9 mouse cellular contexts compared by ENCODE assay signal in genomic region chr4:57901210-57901609, GRCm38 (mm10). TPM values are rescaled to one million over a fixed set of nuclear protein-coding genes. Genes with fewer than 3 reads are reported as not detected.
DNase-seq lines count a peak whose midpoint lies in the region; ATAC-seq and TF ChIP-seq lines count a peak whose summit lies in the region.
"Had no signal": no experiment of that assay in that cellular context is flagged by ENCODE, and none has a peak within 500 bp of the region (broad histone marks: within the 10 kb centered on the region; RNA-seq: fewer than 3 reads in every experiment).

No protein-coding gene starts in this region.

- TF ChIP-seq EP300 in heart, postnatal 0 days (IDR thresholded peaks at IDR 0.05; ENCODE audit: low read depth) = no peak

- H3K27me3 ChIP-seq in heart, postnatal 0 days (ENCODE audit: control insufficient read depth, insufficient read depth, low read length) = no peaks in the 10 kb centered on the region
- peaks cover 3% of the 10 kb centered on the region; the same call in 1 of the 2 replicates for H3K27me3 ChIP-seq in heart, embryonic 10.5 days (ENCODE audit: insufficient read depth, poor library complexity, severe bottlenecking)
- no peaks in the 10 kb centered on the region for H3K27me3 ChIP-seq in Patski
- H3K27me3 ChIP-seq in embryonic facial prominence, embryonic 11.5 days (ENCODE audit: control insufficient read depth, insufficient read depth, low read length) = no peaks in the 10 kb centered on the region
- no peaks in the 10 kb centered on the region for H3K27me3 ChIP-seq in kidney, embryonic 16.5 days (ENCODE audit: insufficient read depth, low read length)
- H3K27me3 ChIP-seq in midbrain, embryonic 13.5 days = no peaks in the 10 kb centered on the region
- H3K27me3 ChIP-seq: stomach, embryonic 15.5 days had no signal

- no peak overlapping the region for H3K9ac ChIP-seq in heart, postnatal 0 days (replicated peaks; ENCODE audit: low read depth, low read length)
- H3K9ac ChIP-seq in embryonic facial prominence, embryonic 11.5 days (replicated peaks; ENCODE audit: low read length) = no peak overlapping the region
- no peak overlapping the region for H3K9ac ChIP-seq in kidney, embryonic 16.5 days (replicated peaks; ENCODE audit: low read length)
- no peak overlapping the region for H3K9ac ChIP-seq in midbrain, embryonic 13.5 days (replicated peaks)
- H3K9ac ChIP-seq: stomach, embryonic 15.5 days had no signal

- H3K4me2 ChIP-seq in heart, postnatal 0 days (ENCODE audit: low read depth, low read length) = no peak overlapping the region
- H3K4me2 ChIP-seq in embryonic facial prominence, embryonic 11.5 days (ENCODE audit: low read depth, low read length) = no peak overlapping the region
- H3K4me2 ChIP-seq in kidney, embryonic 16.5 days (replicated peaks; ENCODE audit: low read depth, low read length) = no peak overlapping the region
- H3K4me2 ChIP-seq in midbrain, embryonic 13.5 days (replicated peaks) = no peak overlapping the region
- H3K4me2 ChIP-seq: stomach, embryonic 15.5 days had no signal

- H3K36me3 ChIP-seq in heart, postnatal 0 days (replicated peaks; ENCODE audit: control insufficient read depth, insufficient read depth, low read length) = peaks cover 10% of the 10 kb centered on the region
- peaks cover 17% of the 10 kb centered on the region for H3K36me3 ChIP-seq in heart, embryonic 10.5 days
- no peaks in the 10 kb centered on the region for H3K36me3 ChIP-seq in embryonic facial prominence, embryonic 11.5 days (replicated peaks; ENCODE audit: control insufficient read depth, insufficient read depth, low read depth, low read length)
- no peaks in the 10 kb centered on the region for H3K36me3 ChIP-seq in kidney, embryonic 16.5 days (ENCODE audit: insufficient read depth, low read length)
- no peaks in the 10 kb centered on the region for H3K36me3 ChIP-seq in midbrain, embryonic 13.5 days
- H3K36me3 ChIP-seq: stomach, embryonic 15.5 days had no signal

- no peak overlapping the region for H3K4me3 ChIP-seq in heart, postnatal 0 days (ENCODE audit: low read depth, low read length)
- no peak overlapping the region for H3K4me3 ChIP-seq in heart, embryonic 10.5 days
- no peak overlapping the region for H3K4me3 ChIP-seq in embryonic facial prominence, embryonic 11.5 days (ENCODE audit: low read depth, low read length)
- H3K4me3 ChIP-seq in kidney, embryonic 16.5 days (ENCODE audit: low read length) = no peak overlapping the region
- H3K4me3 ChIP-seq in midbrain, embryonic 13.5 days (replicated peaks) = no peak overlapping the region
- H3K4me3 ChIP-seq: stomach, embryonic 15.5 days had no signal

- in situ Hi-C loops in Patski (cut with MboI; ENCODE audit: low pct_unique_long_range_greater_than_20kb) = loop anchor here (5.0 to 25.0 kb wide), 3 partner anchors 229 to 536 kb away; no protein-coding TSS in a partner anchor

- H3K27ac ChIP-seq in heart, postnatal 0 days (ENCODE audit: low read depth) = no peak overlapping the region
- no peak overlapping the region for H3K27ac ChIP-seq in heart, embryonic 10.5 days
- H3K27ac ChIP-seq in embryonic facial prominence, embryonic 11.5 days (replicated peaks; ENCODE audit: low read depth, low read length) = no peak overlapping the region
- H3K27ac ChIP-seq in kidney, embryonic 16.5 days (ENCODE audit: low read length) = no peak overlapping the region
- no peak overlapping the region for H3K27ac ChIP-seq in midbrain, embryonic 13.5 days
- H3K27ac ChIP-seq: stomach, embryonic 15.5 days had no signal

- DNase-seq in heart, postnatal 0 days (ENCODE audit: low spot score) = no peak
- DNase-seq in heart, embryonic 10.5 days (ENCODE audit: low spot score) = no peak
- DNase-seq in 416B (ENCODE audit: low read depth) = peak; percentile 51
- no peak for DNase-seq in Patski (ENCODE audit: low read depth, low spot score)
- DNase-seq in embryonic facial prominence, embryonic 11.5 days (ENCODE audit: low spot score) = peak; percentile 67

- no peaks in the 10 kb centered on the region for H3K4me1 ChIP-seq in heart, postnatal 0 days (ENCODE audit: control insufficient read depth, insufficient read depth)
- H3K4me1 ChIP-seq in heart, embryonic 10.5 days = peaks cover 9% of the 10 kb centered on the region; the same call in 1 of the 2 replicates
- peaks cover 3% of the 10 kb centered on the region for H3K4me1 ChIP-seq in embryonic facial prominence, embryonic 11.5 days (ENCODE audit: control insufficient read depth, insufficient read depth, low read length)
- peaks cover 6% of the 10 kb centered on the region for H3K4me1 ChIP-seq in kidney, embryonic 16.5 days (ENCODE audit: insufficient read depth, low read length)
- H3K4me1 ChIP-seq in midbrain, embryonic 13.5 days (replicated peaks) = 0 out of 2 replicates have a peak, but pooled peaks cover 5% of the 10 kb centered on the region
- H3K4me1 ChIP-seq: stomach, embryonic 15.5 days had no signal

- TF ChIP-seq CTCF in heart, postnatal 0 days (IDR thresholded peaks at IDR 0.05; ENCODE audit: low read depth) = peak; percentile 66
- TF ChIP-seq CTCF in Patski (IDR thresholded peaks at IDR 0.05) = peak; percentile 68

- peak; percentile 33; the same call in 1 of the 2 replicates for ATAC-seq in heart, postnatal 0 days (ENCODE audit: insufficient read depth, low read depth)
- ATAC-seq in Patski = no peak
- ATAC-seq in embryonic facial prominence, embryonic 11.5 days (replicated peaks; ENCODE audit: insufficient number of reproducible peaks, low FRiP score, low TSS enrichment, low read depth) = no peak
- 0 out of 2 replicates have a peak, but pooled peaks have one; percentile 39 for ATAC-seq in kidney, embryonic 16.5 days (ENCODE audit: low FRiP score, low TSS enrichment)
- ATAC-seq in midbrain, embryonic 13.5 days = peak; percentile 59; the same call in 1 of the 2 replicates
- no peak for ATAC-seq in monocyte, adult 5-6 weeks (replicated peaks; ENCODE audit: insufficient number of reproducible peaks, low FRiP score, low TSS enrichment, poor library complexity, severe bottlenecking)

- CTCF ChIA-PET in Patski (lab: Charles Lee) = interaction anchor here (0.7 to 4.1 kb wide), 6 partner anchors 13 to 352 kb away, joined by 3 to 23 read pairs (median 4); partner anchors contain the start of gene D630039A03Rik

- WGBS in heart, postnatal 0 days = 16% methylated on average over 4 of the region's 4 CpGs
- WGBS in heart, embryonic 10.5 days = 20% methylated on average over 4 of the region's 4 CpGs
- WGBS in embryonic facial prominence, embryonic 11.5 days = 14% methylated on average over 4 of the region's 4 CpGs
- 3% methylated on average over 4 of the region's 4 CpGs for WGBS in kidney, embryonic 16.5 days
- 10% methylated on average over 4 of the region's 4 CpGs for WGBS in midbrain, embryonic 13.5 days

- POLR2A ChIA-PET in Patski (lab: Charles Lee) = interaction anchor here (0.6 kb wide), 1 partner anchor 69 kb away, joined by 3 read pairs; no protein-coding TSS in a partner anchor

- H3K9me3 ChIP-seq in heart, postnatal 0 days (replicated peaks; ENCODE audit: control insufficient read depth, low read length) = no peaks in the 10 kb centered on the region
- no peaks in the 10 kb centered on the region for H3K9me3 ChIP-seq in heart, embryonic 10.5 days
- H3K9me3 ChIP-seq in embryonic facial prominence, embryonic 11.5 days (replicated peaks; ENCODE audit: control insufficient read depth, low read length) = no peaks in the 10 kb centered on the region
- H3K9me3 ChIP-seq in kidney, embryonic 16.5 days (ENCODE audit: low read length) = no peaks in the 10 kb centered on the region
- no peaks in the 10 kb centered on the region for H3K9me3 ChIP-seq in midbrain, embryonic 13.5 days
- H3K9me3 ChIP-seq: stomach, embryonic 15.5 days had no signal

RNA-seq across cellular contexts. Expression of gene D630039A03Rik, which starts 14.9 kb away (rescaled TPM):
- not detected in 2 replicates for total RNA-seq in heart, postnatal 0 days (2014; rRNA removed; ENCODE audit: low replicate concordance)
- 0.08 and 0.10 TPM in 2 replicates for polyA plus RNA-seq in heart, postnatal 0 days (2015; fragmentation: Nextera tagmentation; extraction: Ambion mirVana)
- polyA plus RNA-seq in heart, embryonic 10.5 days (2016; fragmentation: Nextera tagmentation; extraction: Ambion mirVana) = 0.05 and 0.28 TPM in 2 replicates
- polyA plus RNA-seq in Patski (2021) = 0.04 TPM
- 0.07 TPM in 1 of 2 replicates, not detected in the other for polyA plus RNA-seq in embryonic facial prominence, embryonic 11.5 days (2014; fragmentation: Nextera tagmentation; extraction: Ambion mirVana)
- polyA plus RNA-seq in kidney, embryonic 16.5 days (2015; fragmentation: Nextera tagmentation; extraction: Ambion mirVana) = 1.7 and 2.2 TPM in 2 replicates
- not detected in 2 replicates for polyA plus RNA-seq in midbrain, embryonic 13.5 days (2015; fragmentation: Nextera tagmentation; extraction: Ambion mirVana)
- total RNA-seq in monocyte, adult 5-6 weeks (2017) = 0.19 TPM in 1 of 3 replicates, not detected in the others

RNA-seq across cellular contexts. Expression of gene Txn1, which starts 55.0 kb away (rescaled TPM):
- total RNA-seq in heart, postnatal 0 days (2014; rRNA removed; ENCODE audit: low replicate concordance) = 85.8 and 104 TPM in 2 replicates
- 243 and 248 TPM in 2 replicates for polyA plus RNA-seq in heart, postnatal 0 days (2015; fragmentation: Nextera tagmentation; extraction: Ambion mirVana)
- polyA plus RNA-seq in heart, embryonic 10.5 days (2016; fragmentation: Nextera tagmentation; extraction: Ambion mirVana) = 320 and 354 TPM in 2 replicates
- 342 TPM for polyA plus RNA-seq in Patski (2021)
- polyA plus RNA-seq in embryonic facial prominence, embryonic 11.5 days (2014; fragmentation: Nextera tagmentation; extraction: Ambion mirVana) = 443 and 451 TPM in 2 replicates
- 426 and 432 TPM in 2 replicates for polyA plus RNA-seq in kidney, embryonic 16.5 days (2015; fragmentation: Nextera tagmentation; extraction: Ambion mirVana)
- polyA plus RNA-seq in midbrain, embryonic 13.5 days (2015; fragmentation: Nextera tagmentation; extraction: Ambion mirVana) = 279 and 303 TPM in 2 replicates
- 80.1 to 128 TPM (median 116 TPM) in 3 replicates for total RNA-seq in monocyte, adult 5-6 weeks (2017)

Comparison
In these comparisons a context has a peak if more than half of its experiments do, and no peak if none do; other contexts are left out.
1. ATAC-seq: peak in heart, postnatal 0 days (single experiment), kidney, embryonic 16.5 days (single experiment) and midbrain, embryonic 13.5 days (single experiment); none in Patski (single experiment), embryonic facial prominence, embryonic 11.5 days (single experiment) and monocyte, adult 5-6 weeks (single experiment).
2. DNase-seq: peak in 416B (single experiment) and embryonic facial prominence, embryonic 11.5 days (single experiment); none in heart, postnatal 0 days (single experiment), heart, embryonic 10.5 days (single experiment) and Patski (single experiment).